Mouse (Mus musculus) lung, postnatal 10 days (tissue): ENCODE results near the gene Bicdl2.
A peak's percentile ranks its signal among the peaks of the same experiment; 100 is the strongest.

ENCODE experiments used
- DNase-seq: peaks from one replicate; pipeline ENCODE4 v3.0.0; 2021

The Bicdl2 gene

DNA sequence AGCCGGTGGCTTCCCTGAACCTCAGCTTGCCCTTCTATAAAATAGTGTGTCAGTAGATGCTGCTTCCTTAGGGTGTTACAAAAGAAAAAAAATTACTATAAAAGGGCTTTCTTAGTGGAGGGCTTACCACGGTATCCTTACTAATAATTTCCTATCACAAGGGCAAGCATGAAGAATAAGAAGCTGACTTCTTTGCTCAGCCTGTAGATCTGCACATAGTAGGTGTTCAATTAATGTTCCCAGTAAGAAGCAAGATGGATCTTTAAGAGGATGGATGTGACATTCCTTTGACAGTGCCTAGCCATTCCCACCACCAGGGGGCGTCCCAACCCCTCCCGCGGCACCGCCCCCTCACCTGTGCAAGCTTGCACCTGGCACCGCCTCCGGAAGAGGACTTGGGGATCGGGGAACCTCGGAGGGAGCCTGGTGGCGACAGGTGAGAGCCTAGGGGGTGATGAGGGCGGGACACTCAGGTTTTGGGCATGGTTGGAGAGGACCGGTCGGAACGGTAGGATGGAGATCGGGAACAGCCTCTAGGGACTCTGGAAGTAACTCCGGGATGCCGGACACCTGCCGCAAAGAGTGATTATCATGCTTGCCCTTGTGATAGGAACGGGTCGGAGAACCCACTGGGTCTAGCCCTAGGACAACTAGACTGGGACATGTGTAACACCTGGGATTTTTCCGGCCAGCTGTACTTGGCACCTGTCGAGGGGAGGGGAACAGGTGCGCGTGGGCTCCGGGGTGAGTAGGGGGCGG is at the start of gene Bicdl2:
TSS of gene Bicdl2 (plus strand) at position 390 of the 759 bp plus-strand sequence.
- DNase-seq = peak; percentile 77

- no peak for DNase-seq
These were observed 43.2 kb upstream of the Bicdl2 start for GRCm38 (mm10) chr17:23617087-23617486.

GRCm38 (mm10) chr17:23620351-23620750 is 40.0 kb upstream of the Bicdl2 start:
- DNase-seq = no peak

DNA sequence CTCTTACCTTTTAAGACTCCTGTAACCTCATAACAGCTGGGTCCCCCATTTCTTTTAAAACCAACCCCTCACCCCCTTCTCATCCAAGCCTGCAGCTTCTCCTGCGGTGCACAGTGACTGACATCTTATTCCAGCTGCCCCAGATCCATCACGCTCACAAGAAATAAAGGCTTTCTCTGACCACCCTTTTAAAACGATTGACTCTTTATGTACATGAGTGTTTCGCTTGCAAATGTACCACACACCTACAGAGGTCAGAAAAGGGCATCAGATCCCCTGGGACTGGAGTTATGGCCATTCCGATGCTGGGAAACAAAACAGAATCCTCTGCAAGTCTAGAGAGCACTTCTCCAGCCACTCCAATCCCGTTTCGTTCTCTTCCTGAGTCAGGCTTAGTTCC is 32.5 kb upstream of the Bicdl2 start:
- DNase-seq = no peak

DNA sequence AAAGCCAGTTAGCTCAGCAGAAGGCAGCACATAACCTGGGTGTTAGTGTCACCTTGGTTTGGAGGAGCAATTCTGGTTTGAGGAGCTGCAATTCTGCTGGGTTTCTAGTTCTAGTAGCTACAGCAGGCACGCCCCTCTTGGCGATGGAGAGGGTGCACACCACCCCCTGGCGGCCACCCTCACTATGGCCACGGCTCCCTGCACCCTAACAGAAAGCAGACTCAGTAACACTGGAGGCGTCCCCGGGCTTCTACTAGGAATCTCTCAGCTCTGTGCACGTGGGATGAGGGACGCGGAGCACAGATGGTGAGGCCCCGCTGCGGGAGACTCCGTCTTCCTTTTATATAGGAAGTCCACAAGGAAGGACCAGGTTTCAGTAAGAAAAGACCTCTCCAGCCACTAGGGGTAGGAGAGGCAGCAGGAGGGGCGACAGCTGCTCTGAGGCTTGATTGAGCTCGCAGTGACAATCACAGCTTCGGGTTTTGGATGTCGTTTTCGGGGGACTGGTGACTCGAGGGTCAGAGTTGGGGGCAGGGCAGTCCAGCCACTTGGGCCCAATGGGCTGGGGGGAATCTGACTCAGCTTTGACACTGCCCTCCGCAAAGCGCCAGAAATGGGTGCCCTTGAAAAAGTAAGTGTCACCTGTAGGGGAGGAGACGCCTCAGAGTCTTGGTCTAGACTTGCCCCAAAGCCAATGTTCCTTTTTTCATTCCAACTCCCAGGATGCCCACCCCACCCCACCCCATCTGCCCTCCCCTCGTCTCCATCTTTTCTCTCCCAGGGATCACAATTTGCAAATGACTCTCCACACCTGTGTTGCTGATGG is 29.9 kb upstream of the Bicdl2 start:
- DNase-seq = peak; percentile 88

DNA sequence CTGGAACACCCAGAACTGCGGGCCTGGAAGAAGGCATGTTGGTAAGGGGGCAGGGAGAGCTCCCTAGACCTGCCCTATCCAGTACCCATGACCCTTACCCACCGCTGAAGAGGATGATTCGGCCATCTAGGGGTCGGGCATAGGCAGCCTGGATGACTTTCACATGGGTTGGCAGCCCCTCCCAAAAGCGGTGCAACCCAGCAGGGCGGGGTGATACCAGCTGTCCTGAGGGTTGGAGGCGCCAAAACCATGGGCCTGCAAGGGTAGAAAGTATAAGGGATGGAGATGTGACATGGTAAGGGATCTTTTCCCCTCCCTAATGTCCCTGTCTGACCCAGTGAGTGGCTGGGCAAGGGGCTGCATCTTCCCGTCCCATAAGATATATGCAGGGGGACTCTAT is 29.1 kb upstream of the Bicdl2 start:
- DNase-seq = no peak

- DNase-seq = no peak
These were observed 15.5 kb upstream of the Bicdl2 start, which contains the start of gene Mmp25 for GRCm38 (mm10) chr17:23644613-23645495. Gene Mmp25 (minus strand): TSS chr17:23645277.

- no peak for DNase-seq
These were observed 14.4 kb upstream of the Bicdl2 start for GRCm38 (mm10) chr17:23645894-23646293.

GRCm38 (mm10) chr17:23651363-23651762 is 8.9 kb upstream of the Bicdl2 start:
- DNase-seq = no peak

- DNase-seq = no peak
These were observed 7.0 kb upstream of the Bicdl2 start for GRCm38 (mm10) chr17:23653324-23653723.

- no peak for DNase-seq
These were observed 6.3 kb upstream of the Bicdl2 start for GRCm38 (mm10) chr17:23654001-23654400.

DNA sequence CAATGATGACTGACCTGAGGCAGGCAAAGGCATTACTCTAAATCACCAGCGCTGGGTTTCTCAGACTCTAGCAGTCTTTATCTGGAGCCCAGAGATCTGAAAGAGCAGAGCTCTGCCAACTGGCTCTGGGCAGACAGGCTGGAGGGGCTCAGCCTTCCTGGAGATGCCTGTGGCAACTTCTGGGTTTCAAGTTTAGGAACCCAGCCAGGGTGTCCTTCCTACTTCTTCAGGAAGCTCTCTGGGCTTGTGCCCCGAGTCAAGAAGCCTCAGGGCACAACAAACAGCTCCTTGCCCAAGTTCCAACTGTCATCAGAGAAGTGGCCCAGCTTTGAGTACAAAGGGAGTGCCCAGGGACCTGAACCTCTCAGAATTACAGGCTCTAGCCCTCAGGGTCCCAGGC is 5.9 kb upstream of the Bicdl2 start:
- DNase-seq = no peak

DNA sequence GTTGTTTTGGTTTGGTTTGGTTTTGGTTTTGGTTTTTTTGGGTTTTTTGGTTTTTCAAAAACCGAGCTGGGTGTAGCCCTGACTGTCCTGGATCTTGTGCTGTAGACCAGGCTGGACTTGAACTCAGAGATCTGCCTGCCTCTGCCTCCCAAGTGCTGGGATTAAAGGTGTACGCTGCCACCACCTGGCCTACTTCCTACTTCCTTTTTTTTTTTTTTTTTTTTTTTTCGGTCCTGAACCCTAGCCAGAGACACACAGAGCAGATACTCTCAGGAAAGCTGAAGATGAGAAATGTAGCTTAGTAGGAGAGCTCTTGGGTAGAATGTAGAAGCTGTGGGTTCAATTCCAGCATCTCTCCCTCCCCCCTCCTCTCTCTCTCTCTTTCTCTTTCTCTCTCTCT is 1.9 kb upstream of the Bicdl2 start:
- DNase-seq = no peak

DNA sequence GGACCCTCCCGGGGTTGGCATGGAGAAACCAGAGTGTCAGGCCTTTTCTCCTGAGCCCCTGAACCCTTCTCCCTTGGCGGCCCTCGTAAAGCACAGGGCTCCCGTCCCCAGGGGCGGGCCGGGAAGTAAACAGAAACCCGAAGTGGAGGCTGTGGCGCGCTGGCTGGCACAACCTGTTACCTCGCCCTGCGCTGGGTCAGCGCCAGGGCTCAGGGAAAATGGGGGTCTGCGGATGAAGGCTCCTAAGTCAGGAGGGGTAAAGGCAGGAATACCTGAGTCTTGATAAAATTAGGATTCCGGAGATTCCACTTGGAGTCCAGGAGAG is 532 bp downstream of the Bicdl2 start:
- peak; percentile 18 for DNase-seq

DNA sequence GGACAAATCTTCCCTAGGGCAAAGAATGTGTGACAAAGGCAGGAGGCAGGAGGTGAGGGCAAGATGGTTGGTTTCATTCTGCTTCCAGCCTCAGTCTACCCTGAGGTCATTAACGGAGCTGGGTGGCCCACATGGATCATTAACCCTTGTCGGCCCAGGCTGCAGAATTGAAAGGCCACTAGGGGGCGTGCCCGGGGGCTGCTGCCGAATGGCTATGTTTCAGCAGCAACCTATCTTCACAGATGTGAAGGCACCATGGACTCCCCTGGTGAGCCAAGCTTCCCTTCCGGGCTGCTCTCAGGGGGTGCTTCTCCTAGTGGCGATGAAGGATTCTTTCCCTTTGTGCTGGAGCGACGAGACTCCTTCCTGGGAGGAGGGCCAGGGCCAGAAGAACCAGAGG is 1.2 kb downstream of the Bicdl2 start:
- peak; percentile 36 for DNase-seq

GRCm38 (mm10) chr17:23664556-23665021 is 4.3 kb downstream of the Bicdl2 start:
- peak; percentile 27 for DNase-seq

- no peak for DNase-seq
These were observed 5.2 kb downstream of the Bicdl2 start for GRCm38 (mm10) chr17:23665511-23665910.

DNA sequence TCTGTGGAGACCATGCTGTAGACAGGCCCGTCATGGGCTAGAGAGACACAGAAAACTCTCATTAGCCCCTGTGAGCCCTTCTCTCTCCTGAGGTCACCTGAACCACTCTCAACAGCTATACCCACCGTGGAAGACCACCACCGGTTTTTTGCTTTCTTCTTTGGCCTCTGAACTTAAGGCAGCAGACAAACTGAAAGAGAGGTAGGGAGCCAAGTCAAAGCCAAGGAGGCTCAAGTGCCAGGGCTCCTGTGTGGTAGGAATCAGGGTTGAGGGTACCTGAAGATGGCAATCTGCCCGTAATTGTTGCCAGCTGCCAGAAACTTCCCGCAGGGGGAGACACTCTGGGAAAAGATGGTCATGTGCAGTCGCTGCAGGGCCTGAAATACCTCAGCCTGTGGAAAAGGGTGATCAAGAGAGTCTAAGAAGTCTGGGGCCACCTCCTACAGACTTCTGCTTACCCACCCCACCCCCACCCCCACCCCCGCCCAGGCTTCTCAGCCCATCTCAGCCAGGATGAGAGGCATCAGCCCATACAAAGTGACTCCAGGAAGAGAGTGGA is 10.3 kb downstream of the Bicdl2 start:
- no peak for DNase-seq

- DNase-seq = no peak
These were observed 11.2 kb downstream of the Bicdl2 start for GRCm38 (mm10) chr17:23671519-23671918.

DNA sequence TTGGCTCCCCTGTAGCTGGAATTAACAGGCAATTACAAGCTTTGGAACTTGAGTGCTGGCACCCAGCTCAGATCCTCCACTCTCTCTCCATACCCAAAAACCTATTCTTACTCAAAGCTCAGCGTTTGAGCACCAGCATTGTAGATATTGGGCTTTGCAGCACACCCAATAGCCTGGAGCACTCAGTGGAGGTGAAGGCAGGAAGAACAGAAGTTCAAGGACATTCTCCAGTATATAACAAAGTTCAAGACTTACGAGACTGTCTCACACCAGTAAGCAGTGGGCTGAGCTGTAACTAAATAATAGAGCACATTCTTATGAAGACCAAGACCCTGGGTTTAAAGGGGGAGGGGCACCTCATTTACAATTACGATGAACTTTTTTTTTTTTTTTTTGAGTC is 12.5 kb downstream of the Bicdl2 start:
- DNase-seq = no peak

- DNase-seq = peak; percentile 94
These were observed 13.2 kb downstream of the Bicdl2 start, which contains the start of the genes Hcfc1r1 and Thoc6 for GRCm38 (mm10) chr17:23673424-23674073. Gene Hcfc1r1 (plus strand): TSS chr17:23673596. Gene Thoc6 (minus strand): TSS chr17:23673882.
